Mouse (Mus musculus) left cerebral cortex, adult 8-10 months (tissue): Measurements from ENCODE around the gene Plin3. TPM values are rescaled to one million over a fixed set of nuclear protein-coding genes. Genes with fewer than 3 reads are reported as not detected.
"Not testable (repeated sequence)": the region's sequence is repeated elsewhere in the genome, so short reads cannot be mapped to it uniquely, and the experiment has no call there.

ENCODE experiments used
- DNase-seq, 2 experiments: peaks; one replicate each; pipeline ENCODE4 v3.0.0; 2022; ENCODE audit warnings: low spot score in 2 of 2
- total RNA-seq, 4 experiments: library from RNA; stranded (reverse); gene quantifications; 2 replicates each; pipeline ENCODE4 v1.2.4; 2022

Gene Plin3
- total RNA-seq, 4 experiments from 2014 or later, result 14.6 to 18.2 (median 15.4) TPM

DNA sequence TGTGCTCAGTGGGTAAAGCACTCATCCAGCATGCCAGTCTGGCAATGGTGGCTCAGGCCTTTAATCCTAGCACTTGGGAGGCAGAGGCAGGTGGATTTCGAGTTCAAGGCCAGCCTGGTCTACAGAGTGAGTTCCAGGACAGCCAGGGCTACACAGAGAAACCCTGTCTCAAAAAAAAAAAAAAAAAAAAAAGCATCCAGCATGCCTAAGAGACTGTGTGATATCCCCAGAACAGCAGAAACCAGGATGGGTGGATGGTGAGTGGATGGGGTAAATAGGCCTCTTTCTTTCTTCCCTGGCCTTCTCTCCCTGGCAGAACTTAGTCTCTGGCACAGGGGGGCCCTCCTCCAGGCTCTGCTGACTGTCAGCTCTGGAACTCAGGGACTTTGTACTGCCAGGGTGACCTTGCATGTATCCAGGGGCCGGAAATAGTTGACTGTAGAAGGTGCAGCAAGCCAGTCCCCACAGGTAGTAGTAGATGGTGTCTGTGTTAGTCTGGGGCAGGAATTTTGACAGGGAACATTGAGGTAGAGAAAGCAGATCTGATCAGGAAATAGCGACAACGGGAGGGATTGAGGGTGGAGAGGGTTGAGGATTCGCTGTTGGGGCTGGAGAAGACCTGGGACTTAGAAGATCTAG lies 16.7 kb downstream of the Plin3 start:
- no peak for DNase-seq

DNA sequence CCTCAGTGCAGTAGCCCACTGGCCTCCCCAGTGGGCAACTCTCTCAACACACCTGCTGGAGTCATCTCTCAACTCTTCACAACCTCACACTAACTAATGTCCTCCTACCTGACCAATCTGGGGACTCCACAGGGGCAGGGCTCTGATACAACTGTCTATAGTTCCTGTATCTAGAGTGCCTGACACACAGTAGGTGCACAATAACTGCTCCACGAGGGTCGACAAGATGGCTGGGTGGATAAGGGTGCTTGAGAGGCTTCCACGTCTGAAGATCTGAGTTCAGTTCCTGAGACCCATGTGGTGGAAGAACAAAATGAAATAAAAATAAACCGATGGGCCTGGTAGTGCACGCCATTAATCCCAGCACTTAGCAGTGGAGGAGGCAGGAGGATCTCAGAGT lies 18.7 kb downstream of the Plin3 start:
- no peak for DNase-seq

DNA sequence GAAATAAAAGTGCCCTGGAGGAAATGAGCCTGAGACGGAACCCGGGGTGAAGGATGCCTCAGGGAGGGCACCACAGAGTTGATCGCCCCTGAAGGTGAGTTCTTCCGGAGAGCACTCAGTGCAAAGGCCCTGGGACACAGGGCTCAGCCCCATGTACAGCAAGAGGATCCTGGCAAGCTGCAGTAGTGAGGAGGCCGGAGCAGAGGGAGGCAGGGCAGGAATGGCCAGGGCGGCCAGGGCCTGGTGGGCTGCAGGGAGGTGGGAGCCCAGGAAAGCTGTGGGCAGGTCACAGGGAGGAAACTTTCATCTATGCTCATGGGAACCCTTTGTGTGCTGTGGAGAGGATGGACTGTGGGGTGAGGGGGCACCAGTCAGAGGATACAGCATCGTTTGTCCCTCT lies 19.2 kb downstream of the Plin3 start:
- DNase-seq, result no peak

DNA sequence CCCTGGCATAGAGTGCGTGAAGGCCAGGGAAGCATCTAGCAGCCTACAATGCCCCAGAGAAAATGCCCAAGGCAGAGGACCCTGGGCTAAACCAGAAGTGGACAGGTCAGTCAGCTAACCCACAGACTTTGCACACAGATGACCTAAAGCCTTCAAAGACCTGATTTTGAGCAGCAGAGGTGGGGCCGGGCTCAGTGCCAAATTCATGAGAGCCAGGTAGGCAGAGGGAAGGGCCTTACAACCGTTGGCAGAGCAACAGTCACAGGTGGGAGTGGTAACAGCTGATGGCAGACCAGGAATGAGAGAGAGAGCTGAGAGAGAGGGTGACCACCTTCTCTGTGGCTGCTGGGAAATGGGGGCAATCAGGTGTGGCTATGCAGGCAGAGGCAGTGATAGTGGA lies 20.0 kb downstream of the Plin3 start:
- no peak for DNase-seq

DNA sequence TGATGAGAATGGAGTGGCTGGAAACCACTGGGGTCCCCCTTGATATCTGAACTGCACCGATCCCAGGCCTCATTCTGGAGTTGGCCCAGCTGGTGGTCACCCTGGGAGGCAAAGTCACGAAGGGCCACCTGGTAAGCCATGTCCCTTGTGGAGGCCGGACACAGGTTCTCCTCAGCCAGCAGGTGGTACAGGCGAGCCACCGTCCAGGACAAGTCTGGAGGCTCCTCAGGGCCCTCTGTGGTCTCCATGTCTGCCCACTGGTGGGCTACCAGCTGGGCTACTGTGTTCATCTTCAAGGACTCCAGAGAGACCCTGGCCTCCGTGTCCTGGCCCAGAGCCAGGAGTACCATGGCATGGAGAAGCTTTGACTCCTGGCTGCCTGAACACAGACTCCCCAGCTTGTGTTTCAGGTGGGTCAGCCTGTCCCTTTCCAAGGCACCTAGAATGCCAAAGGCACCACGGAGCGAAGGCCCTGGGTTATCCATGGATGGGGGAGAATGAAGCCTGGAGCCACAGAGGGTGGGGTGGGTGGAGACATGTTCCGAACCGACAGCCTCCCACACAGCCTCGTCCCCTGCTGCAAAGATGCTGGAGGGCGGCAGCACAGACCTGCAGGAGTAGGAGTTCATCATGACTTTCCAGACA lies 20.9 kb downstream of the Plin3 start:
- no peak for DNase-seq

DNA sequence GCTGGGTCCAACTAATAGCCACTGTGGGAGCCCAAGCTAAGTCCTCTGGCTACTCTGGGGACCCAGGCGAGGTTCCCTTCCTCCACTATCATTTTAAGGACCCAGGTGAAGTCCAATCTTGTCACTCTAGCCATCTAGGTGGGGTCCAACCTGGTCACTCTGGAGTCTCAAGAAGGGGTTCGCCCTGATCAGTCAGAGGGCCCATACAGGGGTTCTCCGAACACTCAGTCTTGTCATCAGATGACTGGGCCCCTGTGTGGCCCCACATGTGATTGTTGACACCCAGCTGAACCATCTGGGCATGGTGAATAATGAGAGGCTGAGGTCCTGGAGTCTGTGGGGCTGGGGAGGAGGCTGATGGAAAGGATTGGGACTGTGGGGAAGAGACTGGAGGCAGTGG lies 22.9 kb downstream of the Plin3 start:
- no peak for DNase-seq

DNA sequence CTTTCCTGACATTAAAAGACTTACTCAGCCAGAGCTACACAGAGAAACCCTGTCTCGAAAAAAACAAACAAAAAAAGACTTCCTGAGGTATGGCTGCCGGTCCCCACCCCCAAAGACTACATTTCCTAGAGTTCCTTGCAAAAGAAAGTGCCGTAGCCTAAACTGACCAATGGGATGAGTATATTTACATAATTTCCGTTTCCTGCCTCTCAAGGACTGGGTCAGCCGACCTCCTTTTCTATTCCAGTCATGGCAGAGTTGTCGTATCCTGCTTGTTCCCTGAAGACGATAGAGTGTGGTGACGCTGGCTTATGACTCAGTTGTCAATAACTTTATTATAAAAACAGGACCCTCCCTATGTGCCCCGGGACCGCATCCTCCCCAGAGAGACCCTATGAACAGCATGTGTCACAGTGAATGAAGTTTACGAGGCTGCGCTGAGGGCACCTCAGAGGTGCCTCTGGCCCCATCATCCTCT lies 23.5 kb downstream of the Plin3 start:
- peak in 1 of 2 experiments; percentile 73 for DNase-seq

DNA sequence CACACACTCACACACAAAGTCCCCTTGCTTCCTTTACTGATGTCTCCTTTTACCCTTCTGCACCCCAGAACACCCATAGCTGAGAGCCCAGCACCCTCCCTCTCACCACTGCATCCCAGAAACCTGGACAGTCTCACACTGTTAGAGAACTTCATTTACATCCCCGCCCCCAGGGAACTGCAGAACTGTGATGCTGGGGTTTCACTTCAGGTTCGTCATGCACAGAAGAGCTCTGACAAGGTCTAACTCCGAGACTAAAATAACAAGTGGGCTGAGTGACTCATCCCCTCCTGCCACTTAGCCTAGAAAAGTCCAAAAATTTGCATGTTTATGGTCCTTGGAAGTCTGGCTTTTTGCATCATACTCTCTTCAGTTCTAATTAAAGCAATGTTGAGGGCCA lies 26.4 kb downstream of the Plin3 start:
- DNase-seq, result peak in 1 of 2 experiments; percentile 90

DNA sequence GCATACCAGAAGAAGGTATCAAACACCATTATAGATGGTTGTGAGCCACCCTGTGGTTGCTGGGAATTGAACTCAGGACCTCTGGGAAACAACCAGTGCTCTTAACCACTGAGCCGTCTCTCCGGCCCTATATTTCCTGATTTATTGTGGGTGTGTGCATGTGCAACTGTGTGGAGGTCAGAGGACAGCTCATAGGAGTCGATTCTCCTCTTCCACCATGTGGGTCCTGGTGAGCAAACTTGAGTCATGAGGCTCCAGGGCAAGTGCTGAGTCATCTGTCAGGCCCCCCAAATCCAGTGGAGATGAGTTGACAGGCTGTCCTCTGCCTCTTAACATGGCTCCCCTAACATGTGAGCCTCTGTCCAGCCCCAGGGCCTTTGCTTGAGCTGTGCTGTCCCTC lies 26.8 kb downstream of the Plin3 start:
- no peak for DNase-seq

DNA sequence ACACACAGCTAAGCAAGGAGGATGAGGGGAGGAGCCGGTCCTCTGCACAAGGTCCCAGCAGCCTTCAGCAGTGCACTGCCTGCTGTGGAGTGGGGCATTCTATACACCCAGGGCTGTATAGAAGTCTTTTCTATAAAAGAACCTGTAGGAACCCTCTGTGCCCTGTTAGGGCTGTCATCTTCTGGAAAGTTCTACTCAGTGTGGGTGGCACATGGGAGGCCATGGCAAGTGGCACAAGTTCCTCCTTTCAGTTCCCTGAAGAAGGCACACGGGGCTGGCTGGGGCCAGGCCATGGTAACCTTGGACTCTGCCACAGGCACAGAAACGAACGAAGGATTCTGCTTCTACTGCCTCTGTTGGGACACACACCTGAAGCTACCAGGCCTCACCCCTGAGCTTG lies 27.7 kb downstream of the Plin3 start:
- no peak for DNase-seq

DNA sequence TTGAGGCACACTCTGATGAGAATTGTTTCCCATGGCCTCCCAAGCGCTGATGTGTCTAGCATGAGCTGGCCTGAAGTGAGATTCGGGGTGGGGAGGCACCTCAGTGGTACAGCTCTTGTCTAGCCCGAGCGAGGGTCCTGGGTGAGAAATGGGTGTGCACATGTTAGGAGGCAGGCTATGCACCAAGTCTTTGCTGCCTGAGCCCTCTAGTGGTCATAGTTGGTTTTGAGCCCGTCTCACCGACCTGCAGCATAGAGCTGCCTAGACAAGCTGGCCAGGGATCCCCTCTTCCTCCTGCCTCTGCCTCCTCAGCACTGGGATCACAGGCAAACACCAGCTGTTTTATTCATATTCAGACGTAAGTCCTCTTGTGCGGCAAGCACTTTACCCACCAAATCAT lies 28.7 kb downstream of the Plin3 start:
- peak in 1 of 2 experiments; percentile 60 for DNase-seq

DNA sequence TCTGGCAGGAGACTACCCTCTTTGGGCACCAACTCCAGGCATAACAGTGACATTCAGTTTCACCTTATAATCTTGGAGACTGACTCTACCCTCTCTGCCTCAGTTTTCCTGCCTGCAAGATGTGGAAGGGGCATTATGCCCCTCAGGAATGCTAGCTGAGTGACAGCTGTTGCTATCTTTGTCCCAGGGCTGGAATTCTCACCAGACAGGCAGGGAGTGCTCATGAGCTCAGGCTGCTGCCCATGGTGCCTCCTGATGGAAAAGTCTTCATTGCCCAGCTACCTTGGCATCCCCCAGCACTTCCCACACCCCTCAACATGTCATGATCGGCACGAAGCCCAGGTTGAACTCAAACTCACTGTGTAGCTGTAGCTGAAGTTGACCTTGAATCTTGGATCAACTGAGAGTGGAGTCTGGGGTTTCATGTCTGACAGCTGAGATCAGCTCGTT lies 30.0 kb downstream of the Plin3 start:
- no peak for DNase-seq

DNA sequence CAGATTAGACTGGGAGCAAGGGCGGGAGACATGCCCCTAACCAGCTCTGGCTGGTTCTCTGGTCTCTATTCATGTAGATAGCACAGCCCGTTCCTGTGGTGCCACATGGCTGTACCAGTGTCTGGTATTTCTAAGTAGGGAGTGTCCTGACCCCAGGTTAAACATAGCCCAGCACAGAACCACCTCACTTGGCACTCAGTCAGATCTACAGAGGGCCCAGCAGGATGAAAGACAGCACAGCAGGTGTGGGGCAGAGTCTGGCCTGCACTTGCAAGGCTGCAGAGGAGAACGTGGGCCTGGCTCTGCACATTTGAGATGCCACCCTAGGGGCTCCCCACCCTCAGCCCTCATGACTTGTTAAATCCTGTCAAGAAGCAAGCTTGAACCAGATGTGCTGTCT lies 31.5 kb downstream of the Plin3 start:
- DNase-seq, result no peak

DNA sequence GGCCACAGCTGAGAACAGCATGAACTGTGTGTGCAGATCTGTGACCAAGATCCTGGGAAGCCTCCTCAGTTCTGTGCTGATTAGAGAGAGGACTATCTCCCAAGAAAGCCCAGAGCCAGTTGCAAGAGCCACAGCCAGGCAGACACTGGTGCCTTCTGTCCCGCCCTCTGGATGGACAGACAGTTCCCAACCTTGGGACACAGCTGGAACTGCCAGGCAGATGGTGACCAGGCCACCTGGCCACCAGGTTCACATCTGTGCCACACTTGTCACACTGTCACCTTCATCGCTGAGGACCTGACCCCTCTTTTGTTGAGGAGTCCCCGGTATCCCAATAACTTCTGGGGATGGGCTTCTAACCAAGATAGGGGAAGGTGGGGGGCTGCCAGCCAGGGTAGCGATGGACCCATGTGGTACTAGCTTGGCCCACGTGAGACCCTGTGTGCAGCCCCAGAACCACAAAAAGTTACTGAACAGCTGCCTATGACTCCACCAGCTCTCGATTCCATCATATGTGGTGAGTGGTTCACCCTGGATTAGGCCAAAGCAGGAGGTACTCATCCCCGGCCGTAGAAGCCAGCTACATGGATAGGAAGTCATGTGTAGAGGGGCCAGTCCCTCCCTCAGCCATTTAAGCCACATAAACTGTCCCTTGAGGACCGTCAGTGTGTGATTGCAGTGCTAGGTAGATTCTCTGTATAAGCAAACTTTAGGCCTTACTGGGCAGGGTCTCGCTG lies 33.2 kb downstream of the Plin3 start:
- no peak for DNase-seq

DNA sequence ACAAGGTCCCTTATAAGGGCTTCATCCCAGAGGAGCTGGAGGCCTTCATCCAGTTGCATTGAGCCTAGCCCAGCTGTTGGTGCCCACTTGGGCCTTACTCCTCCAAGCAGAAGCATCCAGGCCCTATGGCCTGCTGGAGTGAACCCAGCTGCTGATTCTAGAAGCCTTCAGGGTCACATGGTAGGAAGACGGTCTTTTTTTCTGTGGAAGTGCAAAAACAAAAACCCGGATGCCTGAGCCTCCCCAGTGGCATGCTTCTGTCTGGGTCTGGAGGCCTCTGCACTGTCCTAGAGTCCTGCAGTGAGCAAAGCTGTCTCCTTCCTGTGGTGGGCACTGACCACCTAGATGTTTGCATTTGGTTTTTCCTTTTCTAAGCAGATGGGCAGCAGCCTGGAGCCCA lies 33.9 kb downstream of the Plin3 start:
- DNase-seq, result not testable (repeated sequence)

DNA sequence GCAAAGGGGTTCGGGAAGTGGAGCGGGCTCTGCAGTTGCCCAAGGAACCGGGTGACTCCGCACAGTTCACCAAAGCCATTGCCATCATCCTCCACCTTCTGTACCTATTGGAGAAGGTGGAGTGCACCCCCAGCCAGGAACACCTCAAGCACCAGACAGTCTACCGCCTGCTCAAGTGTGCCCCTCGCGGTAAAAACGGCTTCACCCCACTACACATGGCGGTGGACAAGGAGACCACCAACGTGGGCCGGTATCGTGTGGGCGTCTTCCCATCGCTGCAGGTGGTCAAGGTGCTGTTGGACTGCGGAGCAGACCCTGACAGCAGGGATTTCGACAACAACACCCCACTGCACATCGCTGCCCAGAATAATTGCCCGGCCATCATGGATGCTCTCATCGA lies 34.4 kb downstream of the Plin3 start:
- not testable (repeated sequence) for DNase-seq

DNA sequence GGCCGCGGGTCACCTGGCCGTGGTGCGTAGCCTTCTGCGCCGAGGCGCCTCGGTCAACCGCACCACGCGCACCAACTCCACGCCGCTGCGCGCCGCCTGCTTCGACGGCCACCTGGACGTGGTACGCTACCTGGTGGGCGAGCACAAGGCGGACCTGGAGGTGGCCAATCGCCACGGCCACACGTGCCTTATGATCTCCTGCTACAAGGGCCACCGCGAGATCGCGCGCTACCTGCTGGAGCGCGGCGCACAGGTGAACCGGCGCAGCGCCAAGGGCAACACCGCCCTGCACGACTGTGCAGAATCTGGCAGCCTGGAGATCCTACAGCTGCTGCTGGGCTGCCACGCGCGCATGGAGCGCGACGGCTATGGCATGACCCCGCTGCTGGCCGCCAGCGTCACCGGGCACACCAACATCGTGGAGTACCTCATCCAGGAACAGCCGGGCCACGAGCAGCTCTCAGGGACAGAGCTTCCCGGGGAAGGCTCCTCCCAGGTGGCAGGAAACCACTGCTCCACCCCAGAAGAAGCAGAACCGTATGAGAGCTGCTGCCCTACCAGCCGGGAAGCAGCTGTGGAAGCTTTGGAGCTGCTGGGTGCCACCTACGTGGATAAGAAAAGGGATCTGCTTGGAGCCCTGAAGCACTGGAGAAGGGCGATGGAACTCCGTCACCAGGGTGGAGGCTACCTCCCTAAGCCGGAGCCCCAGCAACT lies 35.3 kb downstream of the Plin3 start:
- no peak for DNase-seq

DNA sequence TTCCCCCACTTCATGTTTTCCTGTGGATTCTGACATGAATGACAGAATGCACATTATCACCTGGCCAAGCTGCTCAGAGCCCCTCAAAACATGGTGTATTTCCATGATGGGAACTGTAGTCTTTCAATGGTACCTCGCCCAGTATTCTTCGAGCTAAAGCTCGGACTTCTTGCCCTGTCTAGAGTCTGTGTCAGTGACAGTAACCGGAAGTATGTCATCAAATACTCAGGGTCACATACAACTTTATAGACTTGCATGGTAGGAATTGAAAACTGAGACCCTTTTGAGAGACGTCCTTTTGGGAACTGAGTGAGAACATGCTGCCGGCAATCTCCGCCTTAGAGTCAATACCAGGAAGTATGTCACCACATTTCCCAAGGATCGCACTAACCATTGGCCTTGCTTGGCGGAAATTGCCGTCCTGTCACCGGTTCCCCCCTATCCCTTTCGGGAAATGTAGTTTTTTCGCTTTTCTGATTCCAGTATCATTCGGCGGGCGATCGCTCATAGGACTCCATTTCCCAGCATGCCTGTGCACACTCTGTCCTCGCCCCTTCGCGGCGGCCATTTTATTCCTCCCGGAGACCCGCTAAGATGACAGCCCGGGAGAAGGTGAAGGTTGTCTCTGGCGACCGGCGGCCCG lies 36.3 kb downstream of the Plin3 start, which contains the start of gene Fem1a:
TSS of gene Fem1a (plus strand) at position 572 of the 643 bp plus-strand sequence.
- DNase-seq, result peak; percentile 86 to 97

DNA sequence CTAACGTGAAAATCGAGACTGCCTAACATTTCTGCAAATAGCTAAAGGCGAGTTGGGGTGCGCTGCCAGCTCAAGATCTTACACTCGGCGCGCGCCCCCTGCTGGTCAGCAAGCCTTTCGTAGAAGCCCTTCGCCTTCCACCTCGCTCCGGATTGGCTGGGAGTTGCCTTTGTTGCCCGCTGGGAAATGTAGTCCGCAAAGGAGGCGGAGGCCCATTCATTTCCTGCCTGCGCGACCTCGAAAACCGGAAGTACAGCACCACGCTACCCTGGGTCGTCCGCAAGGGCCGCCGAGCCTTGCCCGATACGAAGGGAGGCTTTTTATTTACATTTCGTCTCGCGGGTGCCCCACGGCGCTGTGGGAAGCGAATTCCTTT lies 36.8 kb downstream of the Plin3 start:
- DNase-seq, result peak; percentile 97

DNA sequence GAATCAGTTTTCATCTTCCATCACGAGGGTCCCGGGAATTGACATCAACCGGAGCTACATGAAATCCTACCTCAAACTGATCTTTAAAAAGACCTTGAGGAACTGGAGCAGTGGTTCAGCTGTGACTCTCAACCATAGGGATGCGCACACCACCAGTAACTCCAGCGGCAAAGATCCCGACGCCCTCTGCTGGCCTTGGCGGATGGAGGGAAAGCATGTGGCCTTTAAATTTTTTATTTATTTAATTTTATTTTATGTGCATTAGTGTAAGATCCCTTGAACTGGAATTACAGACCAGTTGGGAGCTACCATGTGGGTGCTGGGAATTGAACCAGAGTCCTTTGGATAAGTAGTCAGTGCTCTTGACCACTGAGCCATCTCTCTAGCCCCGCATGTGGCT lies 37.2 kb downstream of the Plin3 start:
- DNase-seq, result no peak

DNA sequence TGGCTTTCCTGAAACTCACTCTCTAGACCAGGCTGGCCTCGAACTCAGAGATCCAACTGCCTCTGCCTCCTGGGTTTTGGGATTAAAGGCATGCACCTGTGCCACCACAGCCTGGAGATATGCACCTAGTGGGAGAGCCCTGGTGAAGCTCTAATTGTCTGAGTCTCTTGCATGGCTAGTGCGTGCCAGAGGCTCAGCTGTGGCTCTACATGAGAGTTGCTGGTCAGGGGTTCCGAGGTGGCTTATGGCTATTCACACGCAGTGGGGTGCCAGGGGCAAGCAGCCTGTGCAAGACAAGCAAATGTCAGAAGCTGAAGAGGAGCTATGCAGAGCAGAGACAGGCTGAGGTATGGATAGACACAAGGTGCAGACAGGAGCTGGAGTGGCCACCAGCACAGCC lies 38.0 kb downstream of the Plin3 start:
- DNase-seq, result no peak
